ENCODE assay signal across 8 mouse cellular contexts in the genomic region with DNA sequence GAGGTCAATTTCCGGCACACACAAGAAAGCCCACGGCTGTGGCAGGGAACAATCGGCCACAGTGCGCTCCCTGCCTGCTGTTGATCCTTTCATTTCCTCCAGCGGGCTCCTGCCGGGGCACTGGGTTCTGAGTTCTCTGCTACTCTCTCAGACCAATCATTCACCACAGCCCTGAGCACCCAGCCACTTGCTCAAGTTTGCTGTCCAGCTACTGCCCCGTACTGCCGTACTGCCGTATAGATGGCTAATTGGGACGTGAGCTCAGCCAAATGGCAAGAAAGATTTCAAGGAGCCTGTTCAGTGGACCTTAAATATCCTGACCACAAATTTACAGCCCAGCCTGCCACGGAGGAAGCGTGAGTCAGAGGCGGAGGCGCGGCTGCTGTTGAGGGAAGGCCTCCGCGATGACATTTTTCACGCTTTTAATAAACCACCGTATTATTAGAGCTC. TPM values are rescaled to one million over a fixed set of nuclear protein-coding genes. Genes with fewer than 3 reads are reported as not detected.
DNase-seq lines count a peak whose midpoint lies in the region; ATAC-seq and TF ChIP-seq lines count a peak whose summit lies in the region.

No protein-coding gene starts in this region.

- WGBS in kidney, adult 2 months = 9% methylated on average over 19 of the region's 19 CpGs
- WGBS in liver, embryonic 15.5 days (ENCODE audit: insufficient replicate concordance) = 2% methylated on average over 19 of the region's 19 CpGs
- WGBS in neural tube, embryonic 12.5 days = 4% methylated on average over 19 of the region's 19 CpGs

- no peak overlapping the region for H3K9ac ChIP-seq in liver, embryonic 15.5 days
- no peak overlapping the region for H3K9ac ChIP-seq in neural tube, embryonic 12.5 days

- peaks cover 2% of the 10 kb centered on the region; the same call in 1 of the 2 replicates for H3K27me3 ChIP-seq in kidney, adult 2 months (replicated peaks; ENCODE audit: control insufficient read depth, insufficient read depth, low read length)
- peaks cover 80% of the 10 kb centered on the region for H3K27me3 ChIP-seq in liver, embryonic 15.5 days
- H3K27me3 ChIP-seq in neural tube, embryonic 12.5 days (replicated peaks) = peaks cover 64% of the 10 kb centered on the region

- TF ChIP-seq POLR2A in kidney, adult 2 months (IDR thresholded peaks at IDR 0.05; ENCODE audit: low read depth, low read length) = no peak

- no peaks in the 10 kb centered on the region for H3K9me3 ChIP-seq in liver, embryonic 15.5 days (replicated peaks)
- H3K9me3 ChIP-seq in neural tube, embryonic 12.5 days = no peaks in the 10 kb centered on the region

- ATAC-seq in liver, embryonic 15.5 days (ENCODE audit: insufficient read depth) = no peak
- no peak for ATAC-seq in neural tube, embryonic 12.5 days (ENCODE audit: low FRiP score, low read depth)

- DNase-seq in 416B (ENCODE audit: low read depth) = peak; percentile 95
- DNase-seq in ES-CJ7 (ENCODE audit: low read depth, low spot score) = peak; percentile 17
- DNase-seq in cerebellum, postnatal 25 days = peak; percentile 28 to 44
- DNase-seq in heart, adult 9 months (ENCODE audit: low spot score in 2 of 2) = peak; percentile 17 to 22
- peak; percentile 54 for DNase-seq in kidney, adult 2 months
- no peak for DNase-seq in ovary, adult 18-20 months (ENCODE audit: low spot score)

- H3K27ac ChIP-seq in kidney, adult 2 months (ENCODE audit: insufficient read depth, low read depth, low read length) = no peak overlapping the region
- no peak overlapping the region for H3K27ac ChIP-seq in liver, embryonic 15.5 days (replicated peaks)
- no peak overlapping the region for H3K27ac ChIP-seq in neural tube, embryonic 12.5 days

- H3K4me1 ChIP-seq in kidney, adult 2 months (ENCODE audit: control insufficient read depth, insufficient read depth, low read length) = no peaks in the 10 kb centered on the region
- H3K4me1 ChIP-seq in liver, embryonic 15.5 days (replicated peaks) = no peaks in the 10 kb centered on the region
- peaks cover 6% of the 10 kb centered on the region; the same call in 1 of the 2 replicates for H3K4me1 ChIP-seq in neural tube, embryonic 12.5 days

- peak overlapping the region; percentile 45 for H3K4me3 ChIP-seq in kidney, adult 2 months (ENCODE audit: insufficient read depth, low read depth, low read length)
- no peak overlapping the region for H3K4me3 ChIP-seq in liver, embryonic 15.5 days (replicated peaks)
- peak overlapping the region; percentile 15; the same call in 1 of the 2 replicates for H3K4me3 ChIP-seq in neural tube, embryonic 12.5 days

- TF ChIP-seq CTCF in kidney, adult 2 months (conservative IDR thresholded peaks at IDR 0.05; ENCODE audit: insufficient read depth, insufficient read length, low read depth, low read length) = no peak

- H3K36me3 ChIP-seq in kidney, adult 2 months (ENCODE audit: control insufficient read depth, insufficient read depth, low read length) = no peaks in the 10 kb centered on the region
- H3K36me3 ChIP-seq in liver, embryonic 15.5 days (replicated peaks) = no peaks in the 10 kb centered on the region
- H3K36me3 ChIP-seq in neural tube, embryonic 12.5 days = no peaks in the 10 kb centered on the region

- peak overlapping the region; percentile 29; the same call in 1 of the 2 replicates for H3K4me2 ChIP-seq in liver, embryonic 15.5 days
- peak overlapping the region; percentile 52 for H3K4me2 ChIP-seq in neural tube, embryonic 12.5 days (replicated peaks)

RNA-seq across cellular contexts. Expression of a gene that starts 39.1 kb away (rescaled TPM):
- 0.08 TPM in 2 replicates for polyA plus RNA-seq in kidney, adult 2 months (2012; rRNA removed)
- not detected in 2 replicates for polyA plus RNA-seq in liver, embryonic 15.5 days (2015; fragmentation: Nextera tagmentation; extraction: Ambion mirVana)
- polyA plus RNA-seq in neural tube, embryonic 12.5 days (2016; fragmentation: Nextera tagmentation; extraction: Ambion mirVana) = 0.39 and 0.61 TPM in 2 replicates
